Mouse (Mus musculus): ENCODE measurements around the gene Gna13. TPM values are rescaled to one million over a fixed set of nuclear protein-coding genes. Genes with fewer than 3 reads are reported as not detected.

The Gna13 gene
- total and polyA plus RNA-seq, 3 experiments, result 12.7 to 30.9 (median 30.8) TPM

- 68% methylated on average over 13 of the region's 13 CpGs for WGBS
- H3K27ac ChIP-seq, result no peak overlapping the region
- H3K9ac ChIP-seq (ENCODE audit: low read depth, low read length), result no peak overlapping the region
- TF ChIP-seq CTCF (IDR thresholded peaks at IDR 0.05), result no peak
- no peak for DNase-seq
- H3K36me3 ChIP-seq (ENCODE audit: control insufficient read depth, insufficient read depth, low read length), result no peaks in the 10 kb centered on the region
- no peaks in the 10 kb centered on the region for H3K79me2 ChIP-seq (replicated peaks; ENCODE audit: control insufficient read depth, insufficient read depth, low read length)
- no peaks in the 10 kb centered on the region for H3K27me3 ChIP-seq (ENCODE audit: control insufficient read depth, insufficient read depth, low read length)
- H3K4me3 ChIP-seq, result no peak overlapping the region
- peaks cover 2% of the 10 kb centered on the region for H3K4me1 ChIP-seq (ENCODE audit: control insufficient read depth, insufficient read depth, low read length)
- intact Hi-C loops (cut with DNase I), result loop anchor here (5.0 kb wide), 1 partner anchor 84 kb away; no protein-coding TSS in a partner anchor
Measured at GRCm38 (mm10) chr11:109326270-109326669, 36.4 kb upstream of the Gna13 start.

GRCm38 (mm10) chr11:109327381-109327780, 35.2 kb upstream of the Gna13 start:
- intact Hi-C loops (cut with DNase I), result loop anchor here (5.0 kb wide), 1 partner anchor 85 kb away; no protein-coding TSS in a partner anchor
- no peak overlapping the region for H3K4me3 ChIP-seq
- TF ChIP-seq POLR2A (IDR thresholded peaks at IDR 0.05; ENCODE audit: insufficient read depth, low read depth, low read length), result no peak
- no peak for TF ChIP-seq EP300 (IDR thresholded peaks at IDR 0.05; ENCODE audit: insufficient read depth, low read depth, low read length)
- TF ChIP-seq CTCF (IDR thresholded peaks at IDR 0.05), result no peak
- WGBS, result 67% methylated on average over 3 of the region's 3 CpGs
- no peak overlapping the region for H3K9ac ChIP-seq (ENCODE audit: low read depth, low read length)
- no peaks in the 10 kb centered on the region for H3K27me3 ChIP-seq (ENCODE audit: control insufficient read depth, insufficient read depth, low read length)
- peaks cover 3% of the 10 kb centered on the region for H3K4me1 ChIP-seq (ENCODE audit: control insufficient read depth, insufficient read depth, low read length)
- H3K27ac ChIP-seq, result no peak overlapping the region
- no peaks in the 10 kb centered on the region for H3K79me2 ChIP-seq (replicated peaks; ENCODE audit: control insufficient read depth, insufficient read depth, low read length)
- H3K36me3 ChIP-seq (ENCODE audit: control insufficient read depth, insufficient read depth, low read length), result no peaks in the 10 kb centered on the region
- no peak for DNase-seq

- no peak for DNase-seq
- intact Hi-C loops (cut with DNase I), result loop anchor here (5.0 kb wide), 1 partner anchor 86 kb away; no protein-coding TSS in a partner anchor
- no peaks in the 10 kb centered on the region for H3K79me2 ChIP-seq (replicated peaks; ENCODE audit: control insufficient read depth, insufficient read depth, low read length)
- no peak overlapping the region for H3K9ac ChIP-seq (ENCODE audit: low read depth, low read length)
- H3K4me3 ChIP-seq, result no peak overlapping the region
- peaks cover 5% of the 10 kb centered on the region for H3K4me1 ChIP-seq (ENCODE audit: control insufficient read depth, insufficient read depth, low read length)
- H3K27me3 ChIP-seq (ENCODE audit: control insufficient read depth, insufficient read depth, low read length), result no peaks in the 10 kb centered on the region
- TF ChIP-seq CTCF (IDR thresholded peaks at IDR 0.05) (no peak), POLR2A (IDR thresholded peaks at IDR 0.05; ENCODE audit: insufficient read depth, low read depth, low read length) (no peak), EP300 (IDR thresholded peaks at IDR 0.05; ENCODE audit: insufficient read depth, low read depth, low read length) (no peak)
- H3K36me3 ChIP-seq (ENCODE audit: control insufficient read depth, insufficient read depth, low read length), result no peaks in the 10 kb centered on the region
- WGBS, result 90% methylated on average over 10 of the region's 10 CpGs
- no peak overlapping the region for H3K27ac ChIP-seq
Measured at GRCm38 (mm10) chr11:109327952-109328351, 34.7 kb upstream of the Gna13 start.

- Histone ChIP-seq H3K36me3 (ENCODE audit: control insufficient read depth, insufficient read depth, low read length) (no peaks in the 10 kb centered on the region), H3K4me1 (ENCODE audit: control insufficient read depth, insufficient read depth, low read length) (peaks cover 5% of the 10 kb centered on the region), H3K79me2 (replicated peaks; ENCODE audit: control insufficient read depth, insufficient read depth, low read length) (no peaks in the 10 kb centered on the region), H3K27ac (no peak overlapping the region), H3K4me3 (no peak overlapping the region), H3K27me3 (ENCODE audit: control insufficient read depth, insufficient read depth, low read length) (no peaks in the 10 kb centered on the region), H3K9ac (ENCODE audit: low read depth, low read length) (no peak overlapping the region)
- no peak for DNase-seq
- intact Hi-C loops (cut with DNase I), result loop anchor here (5.0 kb wide), 1 partner anchor 87 kb away; no protein-coding TSS in a partner anchor
- 27% methylated on average over 4 of the region's 4 CpGs for WGBS
- TF ChIP-seq CTCF (IDR thresholded peaks at IDR 0.05) (no peak), EP300 (IDR thresholded peaks at IDR 0.05; ENCODE audit: insufficient read depth, low read depth, low read length) (no peak), POLR2A (IDR thresholded peaks at IDR 0.05; ENCODE audit: insufficient read depth, low read depth, low read length) (no peak)
Measured at GRCm38 (mm10) chr11:109329331-109329730, 33.3 kb upstream of the Gna13 start.

- Histone ChIP-seq H3K4me1 (ENCODE audit: control insufficient read depth, insufficient read depth, low read length) (peaks cover 5% of the 10 kb centered on the region), H3K9ac (ENCODE audit: low read depth, low read length) (no peak overlapping the region), H3K36me3 (ENCODE audit: control insufficient read depth, insufficient read depth, low read length) (no peaks in the 10 kb centered on the region), H3K79me2 (replicated peaks; ENCODE audit: control insufficient read depth, insufficient read depth, low read length) (no peaks in the 10 kb centered on the region), H3K27me3 (ENCODE audit: control insufficient read depth, insufficient read depth, low read length) (no peaks in the 10 kb centered on the region), H3K27ac (no peak overlapping the region), H3K4me3 (no peak overlapping the region)
- no peak for DNase-seq
- WGBS, result 40% methylated on average over 17 of the region's 17 CpGs
- TF ChIP-seq EP300 (IDR thresholded peaks at IDR 0.05; ENCODE audit: insufficient read depth, low read depth, low read length) (no peak), CTCF (IDR thresholded peaks at IDR 0.05) (no peak), POLR2A (IDR thresholded peaks at IDR 0.05; ENCODE audit: insufficient read depth, low read depth, low read length) (no peak)
- intact Hi-C loops (cut with DNase I), result loop anchor here (1.0 to 5.0 kb wide), 4 partner anchors 94 to 531 kb away; partner anchors contain the start of gene Amz2
Measured at GRCm38 (mm10) chr11:109330706-109331393, 31.8 kb upstream of the Gna13 start.

DNA sequence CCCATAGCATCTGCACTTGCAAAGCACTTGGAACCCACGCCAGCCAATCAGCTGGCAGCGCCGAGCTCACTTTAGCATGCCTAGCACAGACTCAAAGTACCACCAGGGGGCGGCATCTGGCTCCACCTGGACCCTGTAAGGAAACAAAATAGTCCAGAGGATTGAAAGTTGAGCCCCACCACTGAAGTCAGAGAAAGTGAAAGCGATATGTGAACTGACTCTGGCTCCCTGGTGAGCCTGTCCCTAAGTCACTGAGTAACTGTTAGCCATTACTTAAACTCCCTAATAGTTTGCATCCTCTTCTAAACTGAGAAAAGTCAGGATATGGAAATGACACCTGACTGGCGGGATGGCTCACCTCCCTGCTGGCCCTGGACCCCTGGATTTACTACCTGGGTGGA, 31.2 kb upstream of the Gna13 start:
- Histone ChIP-seq H3K36me3 (ENCODE audit: control insufficient read depth, insufficient read depth, low read length) (no peaks in the 10 kb centered on the region), H3K4me3 (peak overlapping the region; percentile 42), H3K27ac (peak overlapping the region; percentile 24), H3K9ac (ENCODE audit: low read depth, low read length) (peak overlapping the region; percentile 52), H3K27me3 (ENCODE audit: control insufficient read depth, insufficient read depth, low read length) (no peaks in the 10 kb centered on the region), H3K4me1 (ENCODE audit: control insufficient read depth, insufficient read depth, low read length) (peaks cover 5% of the 10 kb centered on the region), H3K79me2 (replicated peaks; ENCODE audit: control insufficient read depth, insufficient read depth, low read length) (no peaks in the 10 kb centered on the region)
- 7% methylated on average over 6 of the region's 6 CpGs for WGBS
- intact Hi-C loops (cut with DNase I), result loop anchor here (1.0 to 5.0 kb wide), 4 partner anchors 94 to 531 kb away; partner anchors contain the start of gene Amz2
- TF ChIP-seq EP300 (IDR thresholded peaks at IDR 0.05; ENCODE audit: insufficient read depth, low read depth, low read length), result peak; percentile 79; the same call in 1 of the 2 replicates
- TF ChIP-seq POLR2A (IDR thresholded peaks at IDR 0.05; ENCODE audit: insufficient read depth, low read depth, low read length), result no peak
- TF ChIP-seq CTCF (IDR thresholded peaks at IDR 0.05), result peak; percentile 93
- DNase-seq, result peak; percentile 91 to 92
